Mouse (Mus musculus): ENCODE measurements around the gene Erlin1. TPM values are rescaled to one million over a fixed set of nuclear protein-coding genes. Genes with fewer than 3 reads are reported as not detected.

The Erlin1 gene
- total RNA-seq, 2 experiments from 2014 or later: 8.9 to 9.5 TPM

- DNase-seq: no peak
Measured at GRCm38 (mm10) chr19:43998101-43998500, 71.5 kb downstream of the Erlin1 start.

GRCm38 (mm10) chr19:43995427-43995826 lies 74.2 kb downstream of the Erlin1 start:
- DNase-seq: no peak

- no peak for DNase-seq
Measured at GRCm38 (mm10) chr19:43992464-43992863, 77.1 kb downstream of the Erlin1 start.

- DNase-seq: no peak
Measured at GRCm38 (mm10) chr19:43990362-43990761, 79.2 kb downstream of the Erlin1 start.

GRCm38 (mm10) chr19:43986069-43986794 lies 83.4 kb downstream of the Erlin1 start, which contains the start of gene Cpn1:
Cpn1 (minus strand) TSS chr19:43986556.
- no peak for DNase-seq

Other genes starting within 250 kb of the Erlin1 start
- gene Dnmbp, start 129.6 kb downstream of the Erlin1 start, total RNA-seq (2021): 10 to 100 TPM; 12.5 to 13.6 TPM
- not detected for gene Cpn1, start 83.2 kb downstream of the Erlin1 start, total RNA-seq (2021)
- gene Cyp2c23, start 40.6 kb downstream of the Erlin1 start, total RNA-seq (2021): not detected
- 10 to 100 TPM; 33.4 to 33.9 TPM for gene Chuk, start 37.7 kb upstream of the Erlin1 start, total RNA-seq (2021)
- 10 to 100 TPM; 13.9 to 14.9 TPM for gene Cwf19l1, start 66.1 kb upstream of the Erlin1 start, total RNA-seq (2021)
- gene Bloc1s2, start 76.7 kb upstream of the Erlin1 start, total RNA-seq (2021): 10 to 100 TPM; 18.7 to 19.6 TPM
- not detected for gene Pkd2l1, start 122.7 kb upstream of the Erlin1 start, total RNA-seq (2021)
- gene Scd3, start 133.5 kb upstream of the Erlin1 start, total RNA-seq (2021): not detected
- 10 to 100 TPM; 78.1 to 82.1 TPM for gene Scd2, start 223.9 kb upstream of the Erlin1 start, total RNA-seq (2021)

All from heart, postnatal 4 days (tissue).